Mouse (Mus musculus): ENCODE data around the gene March6. TPM values are rescaled to one million over a fixed set of nuclear protein-coding genes. Genes with fewer than 3 reads are reported as not detected.

March6 gene
- total RNA-seq, 1 experiment: 67.6 TPM

- no peaks in the 10 kb centered on the region for H3K9me3 ChIP-seq (ENCODE audit: control insufficient read depth, insufficient read depth, low read depth, low read length)
- peak overlapping the region in 1 of 2 experiments; percentile 67; a peak in 2 of 4 replicates for H3K4me3 ChIP-seq (ENCODE audit: insufficient read depth in 1 of 2, low read depth in 1 of 2, low read length in 2 of 2, poor library complexity in 1 of 2, severe bottlenecking in 1 of 2)
- H3K36me3 ChIP-seq (ENCODE audit: control insufficient read depth, insufficient read depth, low read length, poor library complexity, severe bottlenecking): no peaks in the 10 kb centered on the region
- DNase-seq (ENCODE audit: low read depth, low spot score): no peak
- in situ Hi-C loops (cut with MboI; ENCODE audit: low sequenced_read_pairs in 2 of 2, unreplicated experiment in 2 of 2): no loop called here
- no peak overlapping the region for H3K9ac ChIP-seq (ENCODE audit: insufficient read depth, low read depth, low read length, poor library complexity, severe bottlenecking)
- peaks cover 2 to 5% of the 10 kb centered on the region in 2 experiments; a peak in 3 of 4 replicates for H3K4me1 ChIP-seq (ENCODE audit: control insufficient read depth in 2 of 2, insufficient read depth in 2 of 2, low read length in 2 of 2, poor library complexity in 1 of 2)
- TF ChIP-seq ZNF384 (IDR thresholded peaks at IDR 0.05; ENCODE audit: low read depth, low read length) (no peak), CHD2 (IDR thresholded peaks at IDR 0.05; ENCODE audit: low read depth, low read length) (no peak), HCFC1 (IDR thresholded peaks at IDR 0.05; ENCODE audit: borderline replicate concordance, insufficient read depth, low read length) (no peak), MAFK (IDR thresholded peaks at IDR 0.05; ENCODE audit: insufficient read depth, low read depth, low read length) (no peak), ZC3H11A (IDR thresholded peaks at IDR 0.05; ENCODE audit: borderline replicate concordance, low read depth, low read length) (no peak)
- no peak overlapping the region for H3K27ac ChIP-seq (ENCODE audit: insufficient read depth, low read depth, low read length, poor library complexity, severe bottlenecking)
Observed at GRCm38 (mm10) chr15:31452336-31453097, 78.3 kb downstream of the March6 start.

- in situ Hi-C loops (cut with MboI; ENCODE audit: low sequenced_read_pairs in 2 of 2, unreplicated experiment in 2 of 2): no loop called here
Observed at GRCm38 (mm10) chr15:31449772-31450171, 81.1 kb downstream of the March6 start.

GRCm38 (mm10) chr15:31447121-31447520 is 83.7 kb downstream of the March6 start:
- Histone ChIP-seq H3K9ac (ENCODE audit: insufficient read depth, low read depth, low read length, poor library complexity, severe bottlenecking) (no peak overlapping the region), H3K27ac (ENCODE audit: insufficient read depth, low read depth, low read length, poor library complexity, severe bottlenecking) (no peak overlapping the region), H3K4me3 (ENCODE audit: insufficient read depth in 1 of 2, low read depth in 1 of 2, low read length in 2 of 2, poor library complexity in 1 of 2, severe bottlenecking in 1 of 2) (no peak overlapping the region), H3K4me1 (ENCODE audit: control insufficient read depth in 2 of 2, insufficient read depth in 2 of 2, low read length in 2 of 2, poor library complexity in 1 of 2) (peaks cover 0 to 8% of the 10 kb centered on the region in 2 experiments; a peak in 2 of 4 replicates), H3K36me3 (ENCODE audit: control insufficient read depth, insufficient read depth, low read length, poor library complexity, severe bottlenecking) (no peaks in the 10 kb centered on the region), H3K9me3 (ENCODE audit: control insufficient read depth, insufficient read depth, low read depth, low read length) (no peaks in the 10 kb centered on the region)
- DNase-seq (ENCODE audit: low read depth, low spot score): no peak
- TF ChIP-seq ZNF384 (IDR thresholded peaks at IDR 0.05; ENCODE audit: low read depth, low read length) (no peak), CHD2 (IDR thresholded peaks at IDR 0.05; ENCODE audit: low read depth, low read length) (no peak), ZC3H11A (IDR thresholded peaks at IDR 0.05; ENCODE audit: borderline replicate concordance, low read depth, low read length) (peak; percentile 8; the same call in 1 of the 2 replicates), HCFC1 (IDR thresholded peaks at IDR 0.05; ENCODE audit: borderline replicate concordance, insufficient read depth, low read length) (no peak), MAFK (IDR thresholded peaks at IDR 0.05; ENCODE audit: insufficient read depth, low read depth, low read length) (no peak)
- in situ Hi-C loops (cut with MboI; ENCODE audit: low sequenced_read_pairs in 2 of 2, unreplicated experiment in 2 of 2): no loop called here

More at GRCm38 (mm10) chr15:31449772-31450171, 81.1 kb downstream of the March6 start:
- Histone ChIP-seq H3K9me3 (ENCODE audit: control insufficient read depth, insufficient read depth, low read depth, low read length) (no peaks in the 10 kb centered on the region), H3K4me3 (ENCODE audit: insufficient read depth in 1 of 2, low read depth in 1 of 2, low read length in 2 of 2, poor library complexity in 1 of 2, severe bottlenecking in 1 of 2) (no peak overlapping the region), H3K4me1 (ENCODE audit: control insufficient read depth in 2 of 2, insufficient read depth in 2 of 2, low read length in 2 of 2, poor library complexity in 1 of 2) (peaks cover 2 to 5% of the 10 kb centered on the region in 2 experiments; a peak in 3 of 4 replicates), H3K27ac (ENCODE audit: insufficient read depth, low read depth, low read length, poor library complexity, severe bottlenecking) (no peak overlapping the region), H3K9ac (ENCODE audit: insufficient read depth, low read depth, low read length, poor library complexity, severe bottlenecking) (no peak overlapping the region), H3K36me3 (ENCODE audit: control insufficient read depth, insufficient read depth, low read length, poor library complexity, severe bottlenecking) (no peaks in the 10 kb centered on the region)
- DNase-seq (ENCODE audit: low read depth, low spot score): no peak
- TF ChIP-seq HCFC1 (IDR thresholded peaks at IDR 0.05; ENCODE audit: borderline replicate concordance, insufficient read depth, low read length): no peak
- TF ChIP-seq MAFK (IDR thresholded peaks at IDR 0.05; ENCODE audit: insufficient read depth, low read depth, low read length): peak; percentile 34; the same call in 1 of the 2 replicates

GRCm38 (mm10) chr15:31442698-31443097 is 88.2 kb downstream of the March6 start:
- TF ChIP-seq CHD2 (IDR thresholded peaks at IDR 0.05; ENCODE audit: low read depth, low read length) (no peak), MAFK (IDR thresholded peaks at IDR 0.05; ENCODE audit: insufficient read depth, low read depth, low read length) (no peak), ZNF384 (IDR thresholded peaks at IDR 0.05; ENCODE audit: low read depth, low read length) (no peak), HCFC1 (IDR thresholded peaks at IDR 0.05; ENCODE audit: borderline replicate concordance, insufficient read depth, low read length) (no peak), ZC3H11A (IDR thresholded peaks at IDR 0.05; ENCODE audit: borderline replicate concordance, low read depth, low read length) (no peak)
- Histone ChIP-seq H3K9ac (ENCODE audit: insufficient read depth, low read depth, low read length, poor library complexity, severe bottlenecking) (no peak overlapping the region), H3K4me3 (ENCODE audit: insufficient read depth in 1 of 2, low read depth in 1 of 2, low read length in 2 of 2, poor library complexity in 1 of 2, severe bottlenecking in 1 of 2) (no peak overlapping the region), H3K36me3 (ENCODE audit: control insufficient read depth, insufficient read depth, low read length, poor library complexity, severe bottlenecking) (no peaks in the 10 kb centered on the region), H3K9me3 (ENCODE audit: control insufficient read depth, insufficient read depth, low read depth, low read length) (no peaks in the 10 kb centered on the region), H3K27ac (ENCODE audit: insufficient read depth, low read depth, low read length, poor library complexity, severe bottlenecking) (no peak overlapping the region), H3K4me1 (ENCODE audit: control insufficient read depth in 2 of 2, insufficient read depth in 2 of 2, low read length in 2 of 2, poor library complexity in 1 of 2) (peaks cover 0 to 7% of the 10 kb centered on the region in 2 experiments; a peak in 2 of 4 replicates)
- DNase-seq (ENCODE audit: low read depth, low spot score): no peak
- in situ Hi-C loops (cut with MboI; ENCODE audit: low sequenced_read_pairs in 2 of 2, unreplicated experiment in 2 of 2): no loop called here

All from ES-E14 (cell line).